Mouse (Mus musculus) heart, postnatal 0 days (tissue): ENCODE results near the gene Uqcrq. TPM values are rescaled to one million over a fixed set of nuclear protein-coding genes. Genes with fewer than 3 reads are reported as not detected.

Source experiments
- ATAC-seq: fragments of 200-750 bp; cut with Nextera tagmentation; 2 replicates; pipeline ENCODE4 v1.8.0; 2017; ENCODE audit warnings: low read depth, moderate number of reproducible peaks, moderate library complexity; ENCODE audit not compliant: insufficient read depth
- DNase-seq: peaks from one replicate; pipeline ENCODE4 v3.0.0-alpha.2; 2016; ENCODE audit warnings: low spot score
- H3K27ac ChIP-seq: fragments of 300-500 bp; sonication (generic); 2 replicates; pipeline ENCODE4 v1.5.1; 2014; ENCODE audit warnings: low read depth, mild to moderate bottlenecking
- H3K27me3 ChIP-seq: fragments of 300-500 bp; sonication (generic); 2 replicates; pipeline ENCODE4 v1.6.1; 2014; ENCODE audit warnings: low read length, mixed read lengths; ENCODE audit not compliant: control insufficient read depth, insufficient read depth
- H3K36me3 ChIP-seq: fragments of 300-500 bp; sonication (generic); replicated peaks from 2 replicates; pipeline ENCODE4 v1.6.1; 2014; ENCODE audit warnings: low read length, mixed read lengths; ENCODE audit not compliant: control insufficient read depth, insufficient read depth
- H3K4me1 ChIP-seq: fragments of 300-500 bp; sonication (generic); 2 replicates; pipeline ENCODE4 v1.6.1; 2014; ENCODE audit warnings: antibody characterized with exemption; ENCODE audit not compliant: control insufficient read depth, insufficient read depth
- H3K4me2 ChIP-seq: fragments of 300-500 bp; sonication (generic); 2 replicates; pipeline ENCODE4 v1.6.1; 2014; ENCODE audit warnings: low read depth, mild to moderate bottlenecking, low read length, moderate library complexity
- H3K4me3 ChIP-seq: fragments of 300-500 bp; sonication (generic); 2 replicates; pipeline ENCODE4 v1.5.1; 2014; ENCODE audit warnings: low read depth, low read length
- H3K9ac ChIP-seq: fragments of 300-500 bp; sonication (generic); replicated peaks from 2 replicates; pipeline ENCODE4 v1.6.1; 2014; ENCODE audit warnings: low read depth, low read length, mixed read lengths
- H3K9me3 ChIP-seq: fragments of 300-500 bp; sonication (generic); replicated peaks from 2 replicates; pipeline ENCODE4 v1.6.1; 2016; ENCODE audit warnings: low read length; ENCODE audit not compliant: control insufficient read depth
- CTCF ChIP-seq: IDR thresholded peaks from 2 replicates; pipeline ENCODE4 v1.5.1; 2016; ENCODE audit warnings: antibody characterized with exemption, control low read depth, low read depth
- EP300 ChIP-seq: IDR thresholded peaks from 2 replicates; pipeline ENCODE4 v1.6.1; 2016; ENCODE audit warnings: antibody characterized with exemption, low read depth
- WGBS: fragments of 180-500 bp; shearing (Covaris S2); extraction: QIAGEN DNeasy Blood & Tissue Kit; methylation state at CpG from one replicate; pipeline ENCODE4 v1.1.7; 2014; 5-methylcytosine and 5-hydroxymethylcytosine counted together
- polyA plus RNA-seq: library from polyadenylated mRNA; unstranded; fragments of >200 nt; fragmentation: Nextera tagmentation; extraction: Ambion mirVana; gene quantifications from 2 replicates; pipeline ENCODE4 v1.2.1, GENCODE M21; 2015
- total RNA-seq: library from RNA; depleted of rRNA; stranded (reverse); fragments of >200 nt; gene quantifications from 2 replicates; pipeline ENCODE4 v1.2.3, GENCODE M21; 2014; ENCODE audit warnings: low replicate concordance

The Uqcrq gene
- total and polyA plus RNA-seq, 2 experiments from 2014 or later, result 76.4 to 3,062 TPM

DNA sequence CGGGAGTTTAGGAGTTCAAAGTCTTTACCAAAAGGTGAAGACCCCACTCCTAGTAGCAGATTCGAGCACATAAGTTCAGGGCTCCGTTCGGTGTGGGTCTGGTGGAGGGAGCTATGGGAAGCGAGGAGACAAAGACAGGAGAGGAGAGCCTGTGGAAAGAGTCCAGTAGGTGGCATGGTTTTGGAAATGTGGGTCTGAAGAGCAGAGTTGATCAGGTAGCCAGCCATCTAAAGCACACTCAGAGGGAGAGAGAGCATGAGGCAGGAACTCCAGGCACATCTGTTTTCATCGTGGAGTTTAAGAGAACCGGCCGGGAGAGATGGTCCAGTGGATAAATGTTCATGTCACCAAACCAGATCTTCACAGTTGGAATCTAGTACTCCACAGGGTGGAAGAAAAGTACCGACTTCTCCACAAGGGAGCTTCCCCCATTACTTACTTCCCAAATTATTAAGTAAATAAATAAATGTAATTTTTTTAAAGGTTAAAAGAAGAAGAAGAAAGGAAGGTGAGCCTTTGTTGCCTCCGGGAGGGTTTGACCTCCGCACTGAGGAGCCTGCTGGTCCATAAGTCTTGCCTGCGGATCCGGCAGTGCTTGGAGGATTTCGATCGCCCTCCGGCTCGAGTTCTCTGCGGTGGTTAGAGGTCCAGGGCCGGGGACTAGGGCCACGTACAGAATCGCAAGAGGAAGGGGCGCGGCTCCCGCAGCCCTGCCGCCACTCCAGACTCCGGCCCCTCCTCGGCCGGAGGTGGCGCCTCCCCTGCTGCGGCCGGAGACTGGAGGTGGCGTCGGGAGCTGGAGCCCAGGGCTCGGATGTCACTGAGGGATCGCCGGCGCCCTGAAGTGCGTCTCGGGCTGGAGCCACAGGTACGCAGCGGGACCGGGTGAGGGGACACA is 26.1 kb upstream of the Uqcrq start, which contains the start of the genes Gm10447 and Shroom1:
TSS of gene Gm10447 (minus strand) at position 637 of the 898 bp plus-strand sequence.
TSS of gene Shroom1 (plus strand) at position 732 of the 898 bp plus-strand sequence.
- Histone ChIP-seq H3K4me3 (peak within 1 kb of the TSS; percentile 60), H3K9me3 (no peaks in the 10 kb centered on the region), H3K4me2 (peak within 1 kb of the TSS; percentile 92), H3K27ac (no peak within 1 kb of the TSS), H3K36me3 (no peaks in the 10 kb centered on the region), H3K27me3 (peaks cover 5% of the 10 kb centered on the region; the same call in 1 of the 2 replicates), H3K9ac (peak within 1 kb of the TSS; percentile 27), H3K4me1 (no peaks in the 10 kb centered on the region)
- WGBS, result 3% methylated on average over 42 of the region's 42 CpGs
- TF ChIP-seq EP300 (no peak), CTCF (peak; percentile 39)
- peak; percentile 59 for DNase-seq
- ATAC-seq, result peak; percentile 84

DNA sequence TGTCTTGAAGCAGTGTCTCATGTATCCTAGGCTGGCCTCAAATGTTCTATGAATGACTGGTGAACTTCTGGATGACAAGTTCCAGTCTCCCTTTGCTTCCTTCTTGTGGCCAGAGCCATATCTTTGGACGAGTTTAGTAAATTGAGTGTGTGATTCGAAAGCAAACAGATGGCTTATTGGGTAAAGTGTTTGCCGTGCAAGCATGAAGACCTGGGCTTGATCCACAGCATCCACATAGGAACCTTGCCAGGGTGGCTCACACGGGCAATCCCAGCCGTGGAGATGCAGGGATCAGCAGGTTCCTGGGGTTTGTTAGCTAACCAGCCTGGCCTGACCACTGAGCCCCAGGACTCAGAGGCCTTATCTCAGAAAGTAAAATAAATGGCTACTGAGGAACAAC is 22.4 kb upstream of the Uqcrq start:
- no peaks in the 10 kb centered on the region for H3K27me3 ChIP-seq
- H3K4me2 ChIP-seq, result no peak overlapping the region
- no peak overlapping the region for H3K4me3 ChIP-seq
- no peak overlapping the region for H3K27ac ChIP-seq
- 72% methylated on average over 5 of the region's 5 CpGs for WGBS
- H3K9ac ChIP-seq, result no peak overlapping the region
- no peaks in the 10 kb centered on the region for H3K4me1 ChIP-seq
- TF ChIP-seq EP300 (no peak), CTCF (no peak)
- ATAC-seq (no peak), DNase-seq (no peak)
- no peaks in the 10 kb centered on the region for H3K9me3 ChIP-seq
- H3K36me3 ChIP-seq, result no peaks in the 10 kb centered on the region

DNA sequence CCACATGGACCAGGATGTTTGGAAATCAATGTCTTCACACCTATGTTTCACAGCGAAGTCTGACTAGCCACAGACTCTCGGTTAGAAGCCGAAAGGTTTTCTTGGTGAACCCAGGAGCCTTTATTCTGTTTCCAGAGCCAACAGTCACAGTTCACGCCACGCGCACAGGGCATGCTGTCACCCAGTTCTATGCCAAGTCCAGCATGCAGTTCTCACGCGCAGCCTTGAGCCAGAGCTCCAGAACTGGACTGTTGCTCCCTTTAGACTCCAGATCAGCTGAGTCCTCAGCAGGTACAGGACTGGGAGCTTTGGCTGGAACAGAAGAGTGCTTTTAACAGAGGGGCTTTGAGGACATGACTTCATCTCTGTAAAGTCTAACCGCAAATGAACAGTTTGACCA is 21.8 kb upstream of the Uqcrq start:
- no peak overlapping the region for H3K9ac ChIP-seq
- H3K4me1 ChIP-seq, result no peaks in the 10 kb centered on the region
- whole genome bisulfite sequencing, result 96% methylated on average over 9 of the region's 9 CpGs
- DNase-seq (no peak), ATAC-seq (no peak)
- H3K27ac ChIP-seq, result no peak overlapping the region
- no peak for TF ChIP-seq EP300
- no peak for TF ChIP-seq CTCF
- no peaks in the 10 kb centered on the region for H3K27me3 ChIP-seq
- no peak overlapping the region for H3K4me3 ChIP-seq
- no peaks in the 10 kb centered on the region for H3K36me3 ChIP-seq
- H3K4me2 ChIP-seq, result no peak overlapping the region
- no peaks in the 10 kb centered on the region for H3K9me3 ChIP-seq

DNA sequence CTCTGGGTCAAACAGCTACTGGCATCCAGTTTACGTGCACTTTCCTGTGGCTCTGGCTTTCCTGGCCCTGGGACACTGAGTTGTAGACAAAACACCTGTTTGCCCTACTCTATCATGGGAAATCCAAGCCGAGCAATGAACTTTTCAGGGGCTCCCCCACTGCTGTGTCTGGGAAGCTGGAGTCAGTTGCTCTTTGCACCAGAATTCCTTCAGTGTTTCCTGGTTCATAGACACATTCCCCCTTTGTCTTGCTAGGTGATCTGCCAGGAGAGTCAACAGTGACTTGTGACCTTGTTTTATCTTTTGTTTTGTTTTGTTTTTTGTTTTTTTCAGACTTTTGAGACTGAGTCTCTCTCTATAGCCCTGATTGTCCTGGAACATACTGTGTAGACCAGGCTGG is 20.7 kb upstream of the Uqcrq start:
- H3K9me3 ChIP-seq, result no peaks in the 10 kb centered on the region
- H3K27ac ChIP-seq, result no peak overlapping the region
- no peaks in the 10 kb centered on the region for H3K36me3 ChIP-seq
- H3K4me2 ChIP-seq, result no peak overlapping the region
- H3K9ac ChIP-seq, result no peak overlapping the region
- ATAC-seq (no peak), DNase-seq (no peak)
- TF ChIP-seq CTCF (no peak), EP300 (no peak)
- no peak overlapping the region for H3K4me3 ChIP-seq
- H3K4me1 ChIP-seq, result no peaks in the 10 kb centered on the region
- WGBS, result 66% methylated on average over 2 of the region's 2 CpGs
- no peaks in the 10 kb centered on the region for H3K27me3 ChIP-seq

DNA sequence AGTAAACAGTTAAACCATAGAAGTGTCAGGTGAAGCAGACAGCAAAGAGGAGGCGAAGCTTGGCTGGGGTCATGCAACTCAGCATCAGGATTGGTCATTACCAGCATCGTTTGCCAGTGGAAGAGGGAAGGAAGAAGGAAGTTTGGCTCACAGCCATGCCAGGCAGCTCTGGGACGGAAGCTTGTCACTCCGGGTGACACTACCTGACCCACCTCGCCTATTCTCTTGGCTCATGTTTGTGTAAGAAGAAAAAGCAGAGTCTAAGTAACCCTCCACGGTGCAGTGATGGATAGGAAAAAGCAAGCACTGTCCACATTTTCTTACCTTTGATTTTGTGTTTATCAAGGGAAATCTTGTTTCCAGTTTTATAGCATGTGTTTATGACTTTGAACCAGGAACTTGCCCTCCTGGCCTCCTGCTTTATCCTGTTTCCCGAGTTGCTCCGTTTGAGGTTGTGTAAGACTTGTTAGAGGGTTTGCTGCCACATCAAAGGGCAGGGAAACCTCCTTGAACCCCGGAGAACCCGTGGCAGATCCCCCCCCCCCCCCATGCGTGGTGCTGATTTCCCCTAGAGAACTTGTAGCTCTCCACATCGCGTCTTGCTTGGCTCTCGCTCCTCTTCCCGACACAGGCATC is 19.6 kb upstream of the Uqcrq start:
- DNase-seq (no peak), ATAC-seq (no peak)
- Histone ChIP-seq H3K9me3 (no peaks in the 10 kb centered on the region), H3K4me3 (no peak overlapping the region), H3K36me3 (no peaks in the 10 kb centered on the region), H3K9ac (no peak overlapping the region), H3K4me2 (no peak overlapping the region), H3K27ac (no peak overlapping the region), H3K4me1 (no peaks in the 10 kb centered on the region), H3K27me3 (no peaks in the 10 kb centered on the region)
- no peak for TF ChIP-seq CTCF
- no peak for TF ChIP-seq EP300
- 30% methylated on average over 15 of the region's 15 CpGs for WGBS
